Mouse (Mus musculus): ENCODE measurements around the gene Pten.

Pten gene

DNA sequence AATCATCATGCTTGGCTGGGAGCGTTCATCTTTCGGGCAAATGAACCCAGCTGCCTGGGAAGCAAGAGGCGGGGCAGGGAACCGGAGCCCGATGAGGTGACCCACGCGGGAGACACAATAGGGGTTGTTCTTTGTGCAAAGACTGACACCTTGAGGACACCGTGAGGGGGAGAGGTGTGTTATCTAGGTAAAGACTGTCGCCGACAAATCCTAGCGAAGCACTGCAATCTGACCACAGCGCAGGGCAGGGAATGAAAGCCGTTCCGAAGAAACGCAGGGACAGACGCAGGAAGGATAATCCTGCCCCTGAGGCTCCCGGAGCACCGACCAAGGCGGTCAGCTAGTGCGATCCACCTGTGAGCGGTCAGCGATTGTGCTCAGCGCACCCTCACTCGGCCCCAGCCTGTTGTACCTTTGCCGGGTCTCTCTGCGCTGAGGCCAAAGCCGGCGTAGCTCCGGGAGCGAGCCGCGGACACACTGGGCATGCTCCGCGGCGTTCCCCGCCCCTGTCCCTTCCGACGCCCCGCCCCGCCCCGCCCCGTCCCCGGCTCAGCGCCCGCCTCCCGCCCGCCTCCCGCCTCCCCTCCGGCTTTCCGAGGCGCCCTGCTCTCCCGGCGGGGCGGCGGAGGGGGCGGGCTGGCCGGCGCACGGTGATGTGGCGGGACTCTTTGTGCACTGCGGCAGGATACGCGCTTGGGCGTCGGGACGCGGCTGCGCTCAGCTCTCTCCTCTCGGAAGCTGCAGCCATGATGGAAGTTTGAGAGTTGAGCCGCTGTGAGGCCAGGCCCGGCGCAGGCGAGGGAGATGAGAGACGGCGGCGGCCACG lies at the start of gene Pten:
Pten (plus strand) TSS at position 598 of the 826 bp plus-strand sequence.
- peak; percentile 98 for DNase-seq

DNA sequence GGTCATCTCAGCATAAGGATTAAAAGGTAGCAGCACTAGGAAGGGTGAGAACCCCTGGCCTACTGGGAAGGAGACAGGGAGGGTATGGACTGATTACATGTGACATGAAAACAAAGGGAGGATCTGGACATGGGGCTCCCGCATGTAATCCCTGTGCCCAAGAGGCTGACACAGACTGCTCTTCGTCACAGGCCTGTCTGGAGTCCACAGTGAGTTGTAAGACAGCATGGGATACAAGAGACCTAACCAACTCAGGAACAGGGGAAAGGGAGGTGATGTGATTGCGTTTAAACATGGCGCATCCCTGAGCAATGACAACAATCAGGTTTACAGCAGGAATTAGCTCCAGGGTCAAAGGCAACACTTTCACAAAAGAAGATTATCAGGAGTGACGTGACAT lies 48.3 kb upstream of the Pten start:
- DNase-seq, result no peak

DNA sequence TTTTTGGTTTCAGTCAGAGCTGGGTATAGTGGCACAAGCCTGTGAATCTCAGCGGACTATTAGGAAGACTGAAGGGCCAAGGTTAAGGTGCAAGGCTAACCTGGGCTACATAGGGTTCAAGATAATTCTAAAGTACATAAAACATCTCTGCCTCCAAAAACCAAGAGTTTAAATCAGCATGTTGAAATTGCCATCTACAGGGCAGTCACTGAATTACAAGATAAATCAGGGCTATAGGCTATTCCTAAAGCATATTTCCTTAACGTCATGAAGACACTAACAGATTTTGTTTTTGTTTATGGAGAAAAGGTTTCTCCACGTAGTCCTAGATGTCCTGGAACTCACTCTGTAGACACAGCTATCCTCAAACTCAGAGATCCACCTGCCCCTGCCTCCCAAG lies 47.0 kb upstream of the Pten start:
- DNase-seq, result no peak

DNA sequence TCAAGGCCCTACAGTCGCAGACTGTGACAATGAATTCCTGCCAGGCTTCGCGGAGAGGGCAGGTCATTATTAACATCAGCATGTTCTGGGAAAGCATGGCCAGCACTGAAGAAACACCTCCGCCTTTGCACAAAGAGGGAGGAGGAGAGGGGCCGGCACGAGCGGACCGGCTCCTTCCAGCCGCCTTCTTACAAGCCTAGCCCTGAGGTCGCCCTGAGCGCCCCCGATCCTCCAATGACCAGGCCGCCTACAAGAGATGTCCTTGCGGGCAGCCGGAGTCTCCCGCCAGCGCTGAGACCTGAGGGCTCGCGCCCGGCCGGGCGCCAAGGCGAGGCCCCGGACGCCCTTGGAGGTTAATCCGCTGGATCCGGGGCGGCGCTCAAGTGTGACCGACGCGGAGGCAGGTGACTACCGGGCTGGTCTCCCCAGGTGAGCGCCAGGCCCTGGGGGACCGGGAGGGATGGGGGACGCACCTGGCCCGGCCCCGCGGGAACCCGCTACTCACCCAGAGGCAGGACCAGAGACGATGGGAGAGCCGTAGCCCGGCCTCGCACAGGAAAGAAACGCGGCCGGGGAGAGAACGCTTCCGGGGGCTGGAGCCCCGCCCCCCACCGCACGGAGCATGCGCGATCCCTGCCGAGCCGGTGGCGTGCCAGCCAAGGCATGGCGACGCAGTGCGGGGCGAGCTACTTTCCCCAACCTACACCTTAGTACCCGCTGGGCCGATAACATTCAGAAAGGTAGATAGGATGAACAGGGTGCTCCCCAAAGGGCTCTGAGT lies 45.3 kb upstream of the Pten start:
- DNase-seq, result peak; percentile 91

DNA sequence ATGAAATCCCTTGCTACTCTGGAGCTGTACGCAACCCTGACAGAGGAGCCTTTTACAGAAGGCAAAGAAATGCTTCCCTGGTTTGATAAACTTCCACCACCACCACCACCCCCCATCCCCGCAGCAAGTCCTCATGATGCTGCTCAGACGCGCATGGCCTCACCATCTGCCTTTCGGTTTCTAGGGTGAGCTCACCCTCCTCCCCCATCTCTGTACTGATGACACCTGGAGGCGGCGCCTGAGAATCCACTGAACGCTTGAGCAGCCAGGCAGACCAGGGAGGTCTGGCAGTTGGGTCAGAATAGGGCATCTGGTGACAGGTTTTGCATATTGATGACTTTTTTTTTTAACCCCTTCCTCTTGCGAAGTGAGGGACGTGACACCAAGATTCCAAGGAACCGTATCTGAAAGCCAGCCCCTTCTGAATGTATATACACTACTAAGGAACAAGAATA lies 44.7 kb upstream of the Pten start:
- peak; percentile 86 for DNase-seq

DNA sequence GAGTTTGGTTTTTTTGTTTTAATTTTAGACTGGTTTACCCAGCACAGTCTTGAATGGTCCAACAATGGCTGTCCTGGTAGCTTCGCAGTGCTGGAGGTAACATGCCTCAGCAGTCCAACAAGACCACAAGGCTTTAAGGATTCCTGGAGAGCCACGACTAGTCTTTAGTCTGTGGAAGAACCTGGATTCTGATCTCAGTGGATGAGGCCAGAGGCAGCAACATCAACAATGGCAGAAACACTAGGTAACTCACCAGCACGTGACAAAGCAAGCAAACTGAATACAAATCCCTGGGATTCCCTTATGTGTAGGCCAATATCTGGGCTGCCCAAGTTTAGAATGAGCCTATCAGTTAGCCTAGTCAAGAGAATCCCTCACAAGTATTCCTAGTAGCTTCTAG lies 43.8 kb upstream of the Pten start:
- no peak for DNase-seq

DNA sequence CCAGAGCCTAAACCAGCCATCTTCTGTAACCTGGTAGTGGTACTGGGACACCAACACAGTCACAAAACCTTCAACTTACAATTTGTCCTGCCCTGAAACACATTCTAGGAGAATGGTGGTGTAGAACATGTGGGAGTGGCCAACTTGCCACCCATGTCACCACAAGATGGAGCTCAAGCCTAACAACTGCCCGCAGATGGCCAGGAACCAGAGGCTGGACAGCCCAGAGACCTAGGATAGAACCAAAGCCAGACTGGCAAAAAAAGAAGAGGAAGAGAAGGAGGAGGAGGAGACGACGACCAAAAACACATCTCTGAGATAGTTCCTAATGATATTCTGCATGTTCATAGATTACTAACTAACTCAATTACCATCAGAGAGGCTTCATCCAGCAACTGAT lies 42.1 kb upstream of the Pten start:
- peak; percentile 78 for DNase-seq

DNA sequence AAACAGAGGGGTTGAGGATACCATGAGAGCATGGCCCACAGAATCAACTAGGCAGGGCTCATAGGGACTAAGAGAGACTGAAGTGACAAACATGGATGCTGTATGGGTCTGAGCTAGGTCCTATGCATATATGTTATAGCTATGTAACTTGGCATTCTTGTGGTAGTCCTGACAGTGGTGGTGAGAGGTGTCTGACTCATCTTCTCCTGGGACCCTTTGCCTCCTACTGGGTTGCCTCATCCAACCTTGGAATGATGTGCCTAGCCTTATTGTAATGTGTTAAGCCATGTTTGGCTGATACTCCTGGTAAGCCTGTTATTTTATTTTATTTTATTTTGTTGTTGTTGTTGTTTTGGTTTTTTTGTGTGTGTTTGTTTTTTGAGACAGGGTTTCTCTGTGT lies 41.6 kb upstream of the Pten start:
- DNase-seq, result no peak

DNA sequence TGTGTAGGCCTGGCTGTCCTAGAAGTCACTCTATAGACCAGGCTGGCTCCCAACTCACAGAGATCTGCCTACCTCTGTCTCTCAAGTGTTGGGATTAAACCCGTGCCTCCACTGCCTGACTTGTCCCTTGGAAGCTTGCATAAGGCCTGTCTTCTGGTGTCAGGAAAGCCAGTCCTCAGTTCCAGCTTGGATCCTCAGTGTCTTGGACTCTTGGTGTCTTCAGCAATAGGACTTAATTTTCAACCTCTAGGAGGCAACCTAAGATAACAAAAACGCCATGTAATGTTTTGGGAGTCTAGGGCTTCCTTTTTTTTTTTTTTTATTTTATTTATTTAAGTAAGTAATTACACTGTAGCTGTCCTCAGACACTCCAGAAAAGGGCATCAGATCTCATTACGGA lies 39.7 kb upstream of the Pten start:
- DNase-seq, result no peak

DNA sequence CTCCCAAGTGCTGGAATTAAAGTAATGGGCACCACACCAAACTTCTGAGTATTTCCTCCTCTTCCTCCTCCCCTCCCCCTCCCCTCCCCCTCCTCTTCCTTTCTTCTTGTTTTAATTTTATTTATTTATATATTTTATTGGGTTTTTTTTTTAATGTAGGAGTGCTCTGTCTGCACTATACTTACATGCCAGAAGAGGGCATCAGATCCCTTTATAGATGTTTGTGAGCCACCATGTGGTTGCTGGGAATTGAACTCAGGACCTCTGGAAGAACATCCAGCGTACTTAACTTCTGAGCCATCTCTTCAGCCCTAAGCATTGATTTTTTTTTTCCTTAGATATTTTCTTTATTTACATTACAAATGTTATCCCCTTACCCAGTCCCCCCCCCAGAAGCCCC lies 37.0 kb upstream of the Pten start:
- DNase-seq, result no peak

DNA sequence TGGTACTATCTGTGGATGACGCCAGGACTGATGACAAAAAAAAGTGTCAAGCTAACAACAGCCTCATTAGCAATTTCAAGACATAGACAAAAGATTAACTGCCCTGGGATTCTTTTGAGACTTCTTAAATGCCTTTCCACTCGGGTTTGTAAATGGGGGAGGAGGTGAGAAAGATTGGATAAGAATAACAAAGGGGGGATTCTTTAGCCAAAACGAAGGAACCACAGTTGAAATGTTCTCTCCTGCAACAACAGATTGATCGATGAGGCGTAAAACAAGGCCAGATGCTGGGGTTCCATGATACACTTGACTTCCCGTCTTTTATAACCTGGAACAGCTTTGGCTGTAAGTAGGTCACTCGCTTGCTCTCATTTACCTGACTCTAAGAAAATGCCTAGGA lies 33.5 kb upstream of the Pten start:
- DNase-seq, result no peak

DNA sequence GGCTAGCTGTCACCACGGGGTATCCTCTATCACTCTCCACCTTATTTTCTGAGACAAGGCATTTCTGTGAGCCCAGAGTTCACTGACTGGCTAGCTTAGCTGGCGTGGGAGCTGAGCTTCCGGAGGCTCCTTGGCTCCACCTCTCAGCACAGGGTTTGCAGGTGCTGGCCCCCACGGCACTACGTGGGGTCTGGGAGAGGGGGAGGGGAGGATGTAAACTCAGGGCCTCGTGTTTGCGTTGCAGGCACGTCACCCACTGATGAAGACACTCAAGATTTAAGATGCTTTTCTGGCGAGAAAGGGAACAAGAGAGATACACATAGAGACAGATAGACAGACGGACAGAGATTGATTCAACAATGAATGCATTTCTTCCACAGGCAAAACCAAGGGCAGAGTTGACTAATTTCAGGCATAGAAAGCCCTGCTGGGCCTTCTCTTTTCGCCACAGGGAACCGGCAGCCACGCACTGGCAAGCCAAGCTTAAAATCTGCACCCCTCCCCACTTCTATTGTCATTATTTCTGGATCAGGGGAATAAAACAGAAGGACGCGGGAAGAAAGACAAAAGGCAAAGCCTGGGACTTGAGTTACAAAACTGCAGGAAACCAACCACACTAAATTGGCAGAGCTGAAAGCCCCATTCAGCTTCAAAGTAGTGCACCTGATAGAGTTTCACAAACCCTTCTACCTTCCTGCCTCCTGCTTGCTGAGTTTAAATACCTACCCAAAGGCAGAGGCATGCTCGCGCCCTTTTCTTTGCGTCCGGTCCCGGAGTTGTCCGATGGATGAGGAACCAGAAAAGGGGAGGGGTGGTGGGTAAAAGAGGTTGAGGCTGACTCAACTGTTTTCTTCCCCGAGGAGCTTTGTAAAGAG lies 30.6 kb upstream of the Pten start:
- no peak for DNase-seq

DNA sequence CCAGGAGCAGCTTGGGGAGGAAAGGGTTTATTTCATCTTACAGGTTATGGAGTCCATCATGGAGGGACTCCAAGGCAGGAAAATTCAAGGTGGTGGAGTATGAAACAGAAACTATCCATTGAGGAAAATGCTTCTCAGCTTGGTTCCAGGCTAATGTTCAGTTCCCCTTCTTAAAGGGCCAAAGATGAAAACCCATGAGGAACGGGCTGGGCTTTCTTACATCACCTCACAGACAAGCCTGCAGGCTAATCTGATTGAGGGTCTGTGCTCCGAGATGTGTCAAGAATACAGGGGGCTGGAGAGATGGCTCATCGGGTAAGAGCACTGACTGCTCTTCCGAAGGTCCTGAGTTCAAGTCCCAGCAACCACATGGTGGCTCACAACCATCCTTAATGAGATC lies 27.5 kb upstream of the Pten start:
- DNase-seq, result no peak

DNA sequence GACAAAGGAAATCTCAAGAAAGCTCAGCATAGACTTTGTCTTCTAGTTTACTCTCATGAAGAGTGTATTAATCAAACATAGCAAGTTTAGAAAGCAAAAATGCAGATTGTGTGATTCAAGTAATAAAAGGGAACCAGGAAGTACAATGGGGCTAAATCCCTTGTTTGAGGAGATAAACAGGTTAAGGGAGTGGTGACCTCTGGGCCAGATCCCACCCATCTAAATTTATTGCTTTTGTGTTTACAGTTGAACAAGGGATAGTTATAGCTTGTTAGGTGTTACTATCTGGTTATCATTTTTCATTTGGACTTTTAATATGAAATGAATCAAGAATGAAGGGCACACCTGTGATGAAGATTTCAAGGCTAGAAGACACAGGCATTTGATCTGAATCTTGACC lies 24.4 kb upstream of the Pten start:
- DNase-seq, result no peak

DNA sequence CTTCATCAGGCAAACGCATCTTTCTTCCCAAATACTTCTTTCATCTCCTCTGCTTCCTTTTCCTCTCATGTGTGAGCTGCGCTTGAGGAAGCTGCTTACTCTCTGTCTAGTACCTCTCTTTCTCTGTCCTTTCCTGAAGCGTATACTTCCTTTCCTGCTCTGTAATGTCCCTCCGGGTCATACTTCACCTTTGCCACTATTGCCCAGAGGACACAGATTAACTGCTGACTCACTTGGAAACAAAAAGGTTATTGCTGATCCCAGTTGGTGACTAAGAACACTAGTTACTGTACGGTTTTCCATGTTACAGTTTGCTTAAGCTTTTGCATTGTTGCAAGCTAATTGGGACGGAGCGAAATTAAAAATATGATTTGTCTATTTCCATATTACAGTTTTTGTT lies 19.5 kb upstream of the Pten start:
- no peak for DNase-seq

DNA sequence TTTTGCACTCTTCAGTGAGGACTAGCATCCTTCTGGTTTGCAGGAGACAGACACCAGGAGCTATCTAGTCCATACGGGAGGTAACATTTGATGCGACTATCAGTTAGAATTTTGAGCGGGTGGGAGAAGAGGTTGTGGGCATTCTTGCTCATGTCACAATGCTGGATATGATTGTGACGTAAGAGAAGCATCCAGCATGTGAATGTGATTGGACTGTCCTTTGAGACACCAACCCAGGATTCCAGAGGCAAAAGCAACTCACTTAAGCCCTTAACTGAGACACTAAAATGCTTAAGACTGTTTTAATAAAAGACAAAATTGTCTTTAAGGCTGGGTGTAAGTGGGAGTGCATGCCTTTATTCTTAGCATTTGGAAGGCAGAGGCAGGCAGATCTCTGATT lies 17.6 kb upstream of the Pten start, which contains the start of gene Atad1:
Atad1 (minus strand) TSS at position 101 of the 400 bp plus-strand sequence.
- no peak for DNase-seq

DNA sequence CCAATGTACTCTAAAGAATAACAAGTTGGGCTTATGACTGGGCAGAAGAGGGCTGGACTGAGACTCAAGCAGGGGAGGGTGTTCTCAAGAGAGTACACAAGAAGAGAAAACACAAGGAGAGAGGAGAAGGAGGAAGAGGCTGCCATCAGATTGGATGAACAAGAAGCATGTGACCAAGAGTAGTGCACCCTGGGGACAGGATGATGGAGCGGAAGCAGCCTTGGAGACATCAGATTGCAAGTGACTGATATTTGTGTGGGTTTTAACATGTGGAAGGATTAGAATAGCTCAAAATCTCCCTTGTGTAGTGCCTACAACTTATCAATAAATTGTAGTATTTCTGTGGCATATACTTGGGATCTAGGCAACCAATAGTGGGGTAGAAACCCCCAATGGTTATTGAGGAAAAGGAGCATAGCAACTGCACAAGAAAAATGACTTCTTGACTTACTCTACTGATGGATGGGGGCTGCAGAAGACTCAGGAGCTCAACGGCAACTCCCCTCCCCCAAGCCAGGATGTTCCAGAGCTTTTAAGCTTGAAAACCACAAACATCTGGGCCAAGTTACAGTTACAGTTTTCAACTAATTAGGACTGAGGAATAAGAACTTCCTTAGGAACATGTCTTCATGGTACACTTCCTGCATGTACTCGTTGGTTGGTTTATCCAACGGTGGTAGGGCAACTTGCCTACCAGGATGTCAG lies 16.5 kb upstream of the Pten start:
- DNase-seq, result no peak

DNA sequence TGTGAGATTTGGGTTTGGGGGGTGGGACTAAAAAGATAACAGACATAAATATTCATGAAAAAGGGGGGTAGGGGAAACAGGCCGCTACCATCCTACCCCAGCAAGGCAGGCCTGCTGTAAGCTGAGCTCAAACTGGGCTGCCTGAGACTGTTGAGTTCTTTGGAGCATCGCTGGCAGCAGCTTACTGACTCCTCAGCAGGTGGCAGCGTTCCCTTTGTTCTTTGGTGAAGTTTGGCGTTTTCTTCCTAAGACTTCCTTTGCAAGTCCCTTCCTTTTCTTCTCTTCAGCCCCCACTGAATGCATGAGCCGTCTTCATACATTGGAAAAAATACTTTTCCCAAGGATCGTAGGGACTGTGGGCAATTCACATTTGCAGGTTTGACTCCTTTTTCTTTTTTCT lies 7.9 kb upstream of the Pten start:
- peak; percentile 35 for DNase-seq

DNA sequence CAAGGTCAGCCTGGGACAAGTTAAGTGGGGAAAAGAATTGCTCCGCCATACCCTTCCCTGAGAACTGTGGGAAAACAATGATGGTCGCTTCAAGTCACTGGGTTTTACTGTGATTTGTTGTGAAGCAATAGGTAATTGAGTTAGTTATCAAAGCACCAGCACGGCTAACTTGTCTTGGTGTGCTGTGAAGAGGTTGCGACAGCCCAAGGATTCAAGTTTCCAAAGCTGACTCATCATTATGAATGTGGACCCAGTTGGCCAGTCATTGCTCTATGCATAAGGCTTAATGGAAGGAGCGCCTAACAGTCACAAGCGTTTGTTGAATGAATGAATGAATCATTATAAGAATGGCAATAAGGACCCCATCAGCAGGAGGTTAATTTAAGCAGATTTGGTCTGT lies 4.9 kb upstream of the Pten start:
- DNase-seq, result no peak

DNA sequence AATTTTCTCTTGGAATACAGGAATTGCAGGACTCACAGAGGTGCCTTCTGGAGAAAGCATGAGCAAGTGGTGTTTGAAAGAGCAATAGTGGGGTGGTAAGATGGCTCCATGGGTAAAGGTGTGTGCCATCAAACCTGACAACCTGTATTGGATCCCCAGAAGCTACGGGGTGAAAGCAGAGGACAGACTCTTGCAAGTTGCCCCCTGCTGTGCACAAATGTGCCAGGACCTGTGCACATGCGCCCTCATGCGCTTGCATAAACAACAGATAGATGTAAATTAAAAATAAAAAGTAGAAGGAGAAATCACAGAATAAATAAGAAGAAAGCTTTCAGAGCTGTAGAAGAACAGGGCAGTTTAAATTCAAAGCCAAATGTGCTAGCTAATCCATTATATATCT lies 3.9 kb upstream of the Pten start:
- no peak for DNase-seq

DNA sequence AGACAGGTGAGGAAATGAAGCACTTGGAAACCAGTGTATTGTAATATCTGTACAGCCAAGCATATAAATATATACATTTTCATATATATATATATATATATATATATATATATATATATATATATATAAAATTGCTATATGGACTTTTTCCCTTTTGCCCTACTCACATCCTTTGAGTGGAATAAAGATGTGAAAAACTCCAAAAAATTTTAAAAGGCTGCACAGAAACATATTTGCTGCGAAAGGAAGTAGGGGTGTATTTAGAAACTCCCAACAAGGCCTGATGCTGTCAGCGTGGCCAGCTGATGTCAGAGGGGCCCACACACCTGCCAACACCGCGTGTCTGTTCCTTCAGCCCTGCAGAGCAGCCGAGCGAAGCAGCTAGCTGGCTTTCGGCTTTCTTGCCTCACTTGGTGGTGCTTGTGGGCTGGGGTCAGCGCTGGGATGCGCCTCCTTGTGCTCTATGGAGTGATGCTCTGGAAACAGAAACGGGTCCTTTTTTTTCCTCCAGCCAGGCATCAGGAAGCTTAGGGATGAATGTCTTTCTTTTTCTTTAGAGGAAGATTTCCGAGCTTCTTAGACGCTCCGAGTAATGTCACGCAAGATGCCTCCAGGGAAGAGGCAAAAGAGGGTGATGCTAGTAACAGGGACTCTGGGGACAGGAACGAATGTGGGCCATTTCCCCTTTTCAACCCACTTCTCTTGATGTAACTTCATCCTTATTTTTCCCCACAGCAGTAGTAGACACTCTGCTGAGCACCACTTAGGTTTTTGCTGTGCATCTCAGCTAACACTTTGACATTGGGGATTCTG lies 2.9 kb upstream of the Pten start:
- no peak for DNase-seq
